Mouse (Mus musculus) liver, postnatal 0 days (tissue): ENCODE measurements at regions not wholly inside any gene's neighbourhood (a gene's known extent, or its start where the extent isn't known, plus 50 kb on each side); places are given as distances from the start of the nearest gene placed in this dataset.

Source experiments
- CTCF ChIP-seq: sonication (generic); IDR thresholded peaks from 2 replicates; pipeline ENCODE4 v1.5.1; 2016; ENCODE audit warnings: antibody characterized with exemption, low read depth
- EP300 ChIP-seq: IDR thresholded peaks from 2 replicates; pipeline ENCODE4 v1.6.1; 2016; ENCODE audit warnings: antibody characterized with exemption, low read depth, mild to moderate bottlenecking

DNA sequence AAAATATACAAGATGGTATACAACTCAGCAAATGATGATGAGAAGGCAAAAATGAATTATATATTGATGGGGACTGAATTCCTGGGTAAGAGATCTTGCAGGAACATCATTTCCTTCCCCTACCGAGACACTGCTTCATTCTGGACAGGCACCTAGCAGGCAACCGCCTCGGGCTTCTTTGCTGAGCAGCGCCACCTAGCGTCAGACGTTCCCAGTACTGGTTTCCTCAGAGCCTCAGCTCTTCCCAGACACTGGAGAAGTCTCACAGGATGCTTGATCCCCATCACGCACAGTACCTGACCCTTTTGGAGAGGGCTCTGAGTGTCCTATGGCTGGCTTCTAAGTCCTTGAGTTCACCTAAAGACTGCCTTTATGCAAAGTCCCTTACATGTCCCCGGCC, 80.8 kb upstream of the Arrdc4 start:
- TF ChIP-seq CTCF (peak; percentile 84), EP300 (no peak)
